Mouse (Mus musculus) embryonic facial prominence, embryonic 14.5 days (tissue): ENCODE results near the gene Cnnm3. TPM values are rescaled to one million over a fixed set of nuclear protein-coding genes. Genes with fewer than 3 reads are reported as not detected.

Experiments
- ATAC-seq: fragments of 200-750 bp; cut with Nextera tagmentation; 2 replicates; pipeline ENCODE4 v1.8.0; 2017; ENCODE audit warnings: low read depth, moderate number of reproducible peaks, moderate TSS enrichment
- DNase-seq: peaks from one replicate; pipeline ENCODE4 v3.0.0-alpha.2; 2015; ENCODE audit warnings: low spot score
- H3K27ac ChIP-seq: fragments of 300-500 bp; sonication (generic); replicated peaks from 2 replicates; pipeline ENCODE4 v1.5.1; 2014; ENCODE audit warnings: low read depth, mild to moderate bottlenecking, low read length, moderate library complexity
- H3K27me3 ChIP-seq: fragments of 300-500 bp; sonication (generic); replicated peaks from 2 replicates; pipeline ENCODE4 v1.6.1; 2014; ENCODE audit warnings: low read length; ENCODE audit not compliant: control insufficient read depth, insufficient read depth
- H3K36me3 ChIP-seq: fragments of 300-500 bp; sonication (generic); 2 replicates; pipeline ENCODE4 v1.6.1; 2014; ENCODE audit warnings: low read length, mixed read lengths; ENCODE audit not compliant: control insufficient read depth, insufficient read depth
- H3K4me1 ChIP-seq: fragments of 300-500 bp; sonication (generic); 2 replicates; pipeline ENCODE4 v1.6.1; 2014; ENCODE audit warnings: antibody characterized with exemption, low read length; ENCODE audit not compliant: control insufficient read depth, insufficient read depth
- H3K4me2 ChIP-seq: fragments of 300-500 bp; sonication (generic); 2 replicates; pipeline ENCODE4 v1.6.1; 2014; ENCODE audit warnings: low read depth, mild to moderate bottlenecking, low read length, moderate library complexity, mixed read lengths
- H3K4me3 ChIP-seq: fragments of 300-500 bp; sonication (generic); 2 replicates; pipeline ENCODE4 v1.5.1; 2014; ENCODE audit warnings: low read depth, mild to moderate bottlenecking, low read length
- H3K9ac ChIP-seq: fragments of 300-500 bp; sonication (generic); 2 replicates; pipeline ENCODE4 v1.6.1; 2014; ENCODE audit warnings: low read depth, mild to moderate bottlenecking, low read length, moderate library complexity, mixed read lengths
- H3K9me3 ChIP-seq: fragments of 300-500 bp; sonication (generic); 2 replicates; pipeline ENCODE4 v1.6.1; 2016; ENCODE audit warnings: low read length; ENCODE audit not compliant: control insufficient read depth
- WGBS: fragments of 180-500 bp; shearing (Covaris S2); extraction: QIAGEN DNeasy Blood & Tissue Kit; methylation state at CpG from one replicate; pipeline ENCODE4 v1.1.7; 2014; 5-methylcytosine and 5-hydroxymethylcytosine counted together
- polyA plus RNA-seq: library from polyadenylated mRNA; unstranded; fragments of >200 nt; fragmentation: Nextera tagmentation; extraction: Ambion mirVana; gene quantifications from 2 replicates; pipeline ENCODE4 v1.2.1, GENCODE M21; 2014

Gene Cnnm3
- polyA plus RNA-seq, 1 experiment from 2014 or later = 5.1 TPM

DNA sequence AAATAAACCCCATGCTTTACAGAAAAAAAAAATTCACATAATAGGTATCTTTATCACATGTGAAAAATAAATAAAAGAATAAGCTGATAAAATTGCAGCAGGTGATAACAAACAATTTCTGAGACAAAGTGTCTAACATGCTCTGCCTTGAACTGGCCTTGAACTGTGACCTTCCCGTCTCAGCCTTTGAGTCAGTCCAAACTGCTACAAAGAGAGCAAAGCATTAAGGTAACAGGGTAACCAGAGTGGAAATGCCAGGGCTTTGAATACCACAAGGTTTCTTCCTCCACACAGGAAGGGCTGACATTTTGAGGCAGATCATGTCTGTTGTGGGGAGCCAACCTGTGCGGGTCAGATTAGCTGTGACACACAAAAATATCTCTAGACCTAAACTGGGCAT lies 33.7 kb downstream of the Cnnm3 start:
- ATAC-seq (no peak), DNase-seq (no peak)
- H3K36me3 ChIP-seq = peaks cover 34% of the 10 kb centered on the region
- H3K4me3 ChIP-seq = no peak overlapping the region
- 61% methylated on average over 2 of the region's 2 CpGs for WGBS
- H3K9ac ChIP-seq = no peak overlapping the region
- H3K9me3 ChIP-seq = no peaks in the 10 kb centered on the region
- H3K4me2 ChIP-seq = peak overlapping the region; percentile 83; the same call in 1 of the 2 replicates
- no peaks in the 10 kb centered on the region for H3K27me3 ChIP-seq
- H3K4me1 ChIP-seq = peaks cover 19% of the 10 kb centered on the region
- no peak overlapping the region for H3K27ac ChIP-seq

DNA sequence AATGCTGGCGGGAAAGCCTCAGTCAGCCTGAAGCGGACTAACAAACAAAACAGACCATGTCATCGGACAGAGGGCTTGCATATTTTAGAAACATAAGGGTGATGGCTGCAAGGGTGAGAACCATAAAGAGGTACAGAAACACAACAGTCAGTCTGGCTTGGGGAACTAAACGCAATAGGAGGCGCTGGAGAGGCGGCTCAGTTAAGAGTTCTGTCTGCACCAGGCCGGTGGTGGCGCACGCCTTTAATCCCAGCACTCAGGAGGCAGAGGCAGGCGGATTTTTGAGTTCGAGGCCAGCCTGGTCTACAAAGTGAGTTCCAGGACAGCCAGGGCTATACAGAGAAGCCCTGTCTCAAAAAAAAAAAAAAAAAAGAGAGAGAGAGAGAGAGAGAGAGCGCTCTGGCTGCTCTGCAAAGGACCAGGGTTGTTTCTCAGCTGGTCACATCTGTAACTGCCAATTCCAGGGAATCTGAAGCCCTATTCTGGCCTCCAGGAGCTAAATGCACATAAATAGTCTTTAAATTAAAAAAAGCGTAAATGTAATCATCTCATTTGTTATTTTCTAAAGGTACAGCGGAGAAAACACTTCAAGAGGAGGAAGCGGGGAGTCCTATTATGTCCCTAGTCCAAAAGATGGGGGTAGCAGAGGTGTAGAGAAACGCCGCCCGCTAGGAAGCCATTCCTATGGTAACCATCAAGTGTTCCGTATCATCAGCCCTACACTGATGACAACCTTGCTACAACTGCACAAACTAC lies 34.4 kb downstream of the Cnnm3 start:
- 70% methylated on average over 19 of the region's 19 CpGs for WGBS
- Histone ChIP-seq H3K9me3 (no peaks in the 10 kb centered on the region), H3K4me3 (peak overlapping the region; percentile 71), H3K27ac (no peak overlapping the region), H3K4me1 (peaks cover 19% of the 10 kb centered on the region), H3K4me2 (peak overlapping the region; percentile 83), H3K36me3 (peaks cover 35% of the 10 kb centered on the region), H3K9ac (peak overlapping the region; percentile 80), H3K27me3 (no peaks in the 10 kb centered on the region)
- ATAC-seq (no peak), DNase-seq (no peak)

DNA sequence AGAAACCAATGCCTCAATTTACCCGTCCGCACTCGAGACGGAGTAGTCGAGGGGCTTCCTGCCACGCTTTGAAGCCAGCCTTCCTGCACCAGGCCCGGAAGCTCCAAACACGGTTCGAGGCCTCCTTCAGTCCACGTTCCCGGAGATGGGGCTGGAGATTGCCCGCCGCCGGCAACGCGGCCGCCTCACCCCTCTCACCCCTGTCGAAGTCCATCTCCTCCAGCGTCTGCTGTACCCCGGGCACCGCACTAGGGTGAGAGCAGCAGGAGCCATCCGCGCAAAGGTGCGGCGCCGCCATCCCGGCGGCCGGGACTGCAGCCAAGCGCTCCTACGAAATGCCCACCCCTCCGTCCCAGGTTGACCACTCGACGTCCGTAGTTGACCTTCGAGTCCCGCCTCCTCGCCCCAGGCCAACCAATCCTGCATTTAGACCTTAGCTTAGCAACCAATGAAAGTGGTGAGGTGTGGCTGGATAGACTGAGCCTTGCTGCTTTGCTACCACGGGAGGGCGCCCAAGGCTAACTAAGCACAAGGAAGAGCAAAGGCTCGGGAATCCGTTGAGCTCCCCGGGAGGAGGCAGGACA lies 35.3 kb downstream of the Cnnm3 start, which contains the start of gene Ankrd39:
Ankrd39 (minus strand) TSS at position 558 of the 584 bp plus-strand sequence.
- no peaks in the 10 kb centered on the region for H3K27me3 ChIP-seq
- peak within 1 kb of the TSS; percentile 71 for H3K4me3 ChIP-seq
- H3K27ac ChIP-seq = peak within 1 kb of the TSS; percentile 79
- ATAC-seq (peak; percentile 97), DNase-seq (peak; percentile 99)
- peaks cover 36% of the 10 kb centered on the region for H3K36me3 ChIP-seq
- H3K9me3 ChIP-seq = no peaks in the 10 kb centered on the region
- peak within 1 kb of the TSS; percentile 83 for H3K4me2 ChIP-seq
- peak within 1 kb of the TSS; percentile 80 for H3K9ac ChIP-seq
- WGBS = under 1% methylated on average over 34 of the region's 43 CpGs
- peaks cover 19% of the 10 kb centered on the region for H3K4me1 ChIP-seq

- WGBS = 18% methylated on average over 9 of the region's 9 CpGs
- Histone ChIP-seq H3K4me3 (no peak overlapping the region), H3K4me1 (peaks cover 19% of the 10 kb centered on the region), H3K9ac (0 out of 2 replicates have a peak overlapping the region, but pooled peaks have one; percentile 34), H3K4me2 (no peak overlapping the region), H3K36me3 (peaks cover 45% of the 10 kb centered on the region), H3K27ac (peak overlapping the region; percentile 79; the same call in 1 of the 2 replicates), H3K9me3 (no peaks in the 10 kb centered on the region), H3K27me3 (no peaks in the 10 kb centered on the region)
- no peak for ATAC-seq
- DNase-seq = no peak
Measured at GRCm38 (mm10) chr1:36547981-36548598, 36.4 kb downstream of the Cnnm3 start.

DNA sequence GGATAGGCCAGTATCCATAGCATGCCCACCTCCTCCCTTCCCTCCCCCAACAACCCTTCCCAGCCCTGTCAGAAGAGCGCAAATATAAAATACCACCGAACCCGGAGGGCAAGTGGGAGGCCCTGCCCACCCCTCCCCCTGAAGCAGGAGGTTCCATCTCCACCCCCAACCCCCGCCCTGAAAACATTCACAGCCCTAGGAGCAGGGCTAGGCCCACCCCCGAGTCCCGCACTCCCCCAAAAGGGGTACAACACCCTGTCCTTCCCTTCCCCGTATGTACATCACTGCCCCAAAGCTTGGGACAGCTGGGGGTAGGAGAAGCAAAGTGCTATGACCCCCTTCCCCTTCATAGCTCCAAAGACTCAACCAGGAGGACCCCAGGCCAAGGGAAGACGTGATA lies 37.1 kb downstream of the Cnnm3 start:
- Histone ChIP-seq H3K36me3 (peaks cover 52% of the 10 kb centered on the region), H3K27ac (no peak overlapping the region), H3K9me3 (no peaks in the 10 kb centered on the region), H3K4me3 (no peak overlapping the region), H3K27me3 (no peaks in the 10 kb centered on the region), H3K9ac (no peak overlapping the region; the same call in 1 of the 2 replicates), H3K4me2 (no peak overlapping the region), H3K4me1 (peaks cover 19% of the 10 kb centered on the region)
- ATAC-seq (no peak), DNase-seq (no peak)
- WGBS = 42% methylated on average over 8 of the region's 8 CpGs

- peaks cover 59% of the 10 kb centered on the region for H3K36me3 ChIP-seq
- H3K4me1 ChIP-seq = peaks cover 19% of the 10 kb centered on the region
- no peak overlapping the region for H3K27ac ChIP-seq
- ATAC-seq = no peak
- DNase-seq = no peak
- H3K27me3 ChIP-seq = no peaks in the 10 kb centered on the region
- H3K9me3 ChIP-seq = no peaks in the 10 kb centered on the region
- WGBS = 78% methylated on average over 17 of the region's 18 CpGs
- H3K4me3 ChIP-seq = no peak overlapping the region
- no peak overlapping the region for H3K4me2 ChIP-seq
- no peak overlapping the region for H3K9ac ChIP-seq
Measured at GRCm38 (mm10) chr1:36549491-36549890, 37.8 kb downstream of the Cnnm3 start.

GRCm38 (mm10) chr1:36550075-36550863 lies 38.6 kb downstream of the Cnnm3 start:
- Histone ChIP-seq H3K9me3 (no peaks in the 10 kb centered on the region), H3K36me3 (peaks cover 63% of the 10 kb centered on the region), H3K9ac (no peak overlapping the region), H3K27ac (no peak overlapping the region), H3K4me3 (no peak overlapping the region), H3K27me3 (no peaks in the 10 kb centered on the region), H3K4me1 (peaks cover 21% of the 10 kb centered on the region), H3K4me2 (no peak overlapping the region)
- 81% methylated on average over 20 of the region's 20 CpGs for WGBS
- ATAC-seq (no peak), DNase-seq (no peak)

- Histone ChIP-seq H3K9me3 (no peaks in the 10 kb centered on the region), H3K9ac (no peak overlapping the region), H3K27me3 (no peaks in the 10 kb centered on the region), H3K4me2 (no peak overlapping the region), H3K4me1 (peaks cover 22% of the 10 kb centered on the region), H3K4me3 (no peak overlapping the region), H3K27ac (no peak overlapping the region), H3K36me3 (peaks cover 63% of the 10 kb centered on the region)
- no peak for ATAC-seq
- WGBS = 82% methylated on average over 16 of the region's 17 CpGs
- DNase-seq = no peak
Measured at GRCm38 (mm10) chr1:36551904-36552303, 40.2 kb downstream of the Cnnm3 start.
